Mouse (Mus musculus) stomach, postnatal 0 days (tissue): ENCODE data around the gene Hjurp. TPM values are rescaled to one million over a fixed set of nuclear protein-coding genes. Genes with fewer than 3 reads are reported as not detected.
A peak's percentile ranks its signal among the peaks of the same experiment; 100 is the strongest.

Experiments used
- ATAC-seq: fragments of 200-750 bp; cut with Nextera tagmentation; 2 replicates; pipeline ENCODE4 v1.8.0; 2017; ENCODE audit not compliant: low FRiP score, low TSS enrichment
- DNase-seq: peaks from one replicate; pipeline ENCODE4 v3.0.0-alpha.2; 2016; ENCODE audit warnings: low spot score
- H3K27ac ChIP-seq: fragments of 300-500 bp; sonication (generic); replicated peaks from 2 replicates; pipeline ENCODE4 v1.5.1; 2014; ENCODE audit warnings: mild to moderate bottlenecking, control low read depth
- H3K27me3 ChIP-seq: fragments of 300-500 bp; sonication (generic); 2 replicates; pipeline ENCODE4 v1.6.1; 2014; ENCODE audit warnings: low read length; ENCODE audit not compliant: control insufficient read depth, insufficient read depth
- H3K36me3 ChIP-seq: fragments of 300-500 bp; sonication (generic); 2 replicates; pipeline ENCODE4 v1.6.1; 2014; ENCODE audit warnings: low read length, mixed read lengths; ENCODE audit not compliant: control insufficient read depth, insufficient read depth
- H3K4me1 ChIP-seq: fragments of 300-500 bp; sonication (generic); replicated peaks from 2 replicates; pipeline ENCODE4 v1.6.1; 2014; ENCODE audit warnings: antibody characterized with exemption; ENCODE audit not compliant: control insufficient read depth, insufficient read depth
- H3K4me2 ChIP-seq: fragments of 300-500 bp; sonication (generic); replicated peaks from 2 replicates; pipeline ENCODE4 v1.6.1; 2014; ENCODE audit warnings: low read depth, mild to moderate bottlenecking, control low read depth, moderate library complexity
- H3K4me3 ChIP-seq: fragments of 300-500 bp; sonication (generic); 2 replicates; pipeline ENCODE4 v1.5.1; 2014; ENCODE audit warnings: low read depth, low read length, control low read depth
- H3K9ac ChIP-seq: fragments of 300-500 bp; sonication (generic); 2 replicates; pipeline ENCODE4 v1.6.1; 2014; ENCODE audit warnings: mild to moderate bottlenecking, low read length, control low read depth, mixed read lengths
- H3K9me3 ChIP-seq: fragments of 300-500 bp; sonication (generic); 2 replicates; pipeline ENCODE4 v1.6.1; 2016; ENCODE audit warnings: low read length; ENCODE audit not compliant: control insufficient read depth
- CTCF ChIP-seq: IDR thresholded peaks from 2 replicates; pipeline ENCODE4 v1.5.1; 2016; ENCODE audit warnings: antibody characterized with exemption, low read depth, mild to moderate bottlenecking, moderate library complexity
- EP300 ChIP-seq: optimal IDR thresholded peaks from 2 replicates; pipeline ENCODE3; 2016; ENCODE audit warnings: antibody characterized with exemption
- WGBS: fragments of 180-500 bp; shearing (Covaris S2); extraction: QIAGEN DNeasy Blood & Tissue Kit; methylation state at CpG from one replicate; pipeline ENCODE4 v1.1.7; 2014; 5-methylcytosine and 5-hydroxymethylcytosine counted together
- polyA plus RNA-seq: library from polyadenylated mRNA; unstranded; fragments of >200 nt; fragmentation: Nextera tagmentation; extraction: Ambion mirVana; gene quantifications from 2 replicates; pipeline ENCODE4 v1.2.1, GENCODE M21; 2015

Hjurp gene
- polyA plus RNA-seq, 1 experiment from 2014 or later, result 34.1 TPM

DNA sequence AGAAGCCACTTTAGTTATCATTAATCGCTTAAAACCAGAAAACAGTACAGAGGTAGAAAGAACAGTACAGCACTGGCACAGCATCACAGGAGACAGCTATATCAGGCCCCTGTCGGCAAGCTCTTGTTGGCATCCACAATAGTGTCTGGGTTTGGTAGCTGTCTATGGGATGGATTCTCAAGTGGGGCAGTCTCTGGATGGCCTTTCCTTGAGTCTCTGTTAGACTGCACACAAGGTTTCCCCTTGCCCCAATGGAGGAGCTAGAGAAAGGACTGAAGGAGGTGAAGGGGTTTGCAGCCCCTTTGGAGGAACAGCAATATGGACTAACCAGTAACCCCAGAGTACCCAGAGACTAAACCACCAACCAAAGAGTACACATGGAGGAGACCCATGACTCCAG is 14.6 kb upstream of the Hjurp start:
- H3K4me2 ChIP-seq, result no peak overlapping the region
- H3K4me3 ChIP-seq, result no peak overlapping the region
- no peaks in the 10 kb centered on the region for H3K27me3 ChIP-seq
- DNase-seq (peak; percentile 21), ATAC-seq (no peak)
- no peak overlapping the region for H3K9ac ChIP-seq
- no peaks in the 10 kb centered on the region for H3K4me1 ChIP-seq
- 54% methylated on average over 2 of the region's 2 CpGs for WGBS
- no peaks in the 10 kb centered on the region for H3K36me3 ChIP-seq
- peaks cover 15% of the 10 kb centered on the region; the same call in 1 of the 2 replicates for H3K9me3 ChIP-seq
- TF ChIP-seq CTCF, result no peak
- TF ChIP-seq EP300, result no peak
- H3K27ac ChIP-seq, result no peak overlapping the region

DNA sequence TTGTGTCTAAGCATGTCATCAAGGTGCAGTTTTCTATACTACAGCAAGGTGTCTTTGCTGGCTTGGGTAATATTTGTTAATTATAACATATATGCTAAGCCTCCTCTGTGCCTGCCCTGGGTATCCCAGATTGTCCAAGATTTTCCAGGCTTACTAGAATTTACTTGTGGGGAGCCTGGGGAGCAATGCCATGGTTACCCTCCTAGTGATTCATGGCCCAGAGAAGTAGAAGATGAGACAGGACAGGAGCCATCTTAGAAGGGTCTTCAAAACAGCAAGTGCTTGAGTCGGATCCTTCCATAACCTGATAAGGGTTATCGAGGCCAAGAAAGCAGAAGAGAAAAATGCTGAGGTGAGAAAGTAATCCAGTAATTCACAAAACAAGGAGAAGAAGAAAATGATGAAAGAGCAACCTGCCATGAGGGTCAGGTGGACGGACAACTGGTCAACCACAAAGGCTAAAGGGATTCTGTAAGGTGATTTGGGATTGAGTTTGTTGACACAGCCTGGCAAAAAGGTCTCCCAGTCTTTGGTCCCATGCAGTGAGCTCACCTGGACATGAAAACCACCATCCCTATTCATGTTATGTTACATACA is 14.1 kb upstream of the Hjurp start:
- Histone ChIP-seq H3K9ac (no peak overlapping the region), H3K4me1 (no peaks in the 10 kb centered on the region), H3K9me3 (peaks cover 13% of the 10 kb centered on the region; the same call in 1 of the 2 replicates), H3K4me3 (no peak overlapping the region), H3K36me3 (no peaks in the 10 kb centered on the region), H3K4me2 (no peak overlapping the region), H3K27ac (no peak overlapping the region), H3K27me3 (no peaks in the 10 kb centered on the region)
- DNase-seq (peak; percentile 14), ATAC-seq (no peak)
- WGBS, result 58% methylated on average over 3 of the region's 3 CpGs
- no peak for TF ChIP-seq EP300
- no peak for TF ChIP-seq CTCF

DNA sequence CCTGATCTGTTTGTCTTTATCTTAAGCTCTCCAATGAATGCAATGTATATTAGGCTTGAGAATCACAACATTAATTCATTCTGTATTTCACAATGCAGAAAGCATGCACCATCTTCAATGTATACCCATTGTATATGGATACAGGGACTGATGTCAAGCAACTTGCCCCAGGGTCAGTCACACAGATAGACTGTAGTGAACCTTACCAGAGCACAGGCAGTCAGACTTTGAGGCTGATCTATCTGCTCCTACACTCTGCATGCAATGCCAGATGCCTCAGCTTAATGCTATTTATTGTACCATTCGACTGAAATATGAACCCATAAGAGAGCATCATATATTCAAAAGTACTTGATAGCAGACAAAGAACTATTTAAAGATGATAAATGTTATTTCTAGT is 13.1 kb upstream of the Hjurp start:
- no peaks in the 10 kb centered on the region for H3K4me1 ChIP-seq
- no peak overlapping the region for H3K4me3 ChIP-seq
- DNase-seq (no peak), ATAC-seq (no peak)
- no peak overlapping the region for H3K9ac ChIP-seq
- H3K9me3 ChIP-seq, result 0 out of 2 replicates have a peak, but pooled peaks cover 9% of the 10 kb centered on the region
- WGBS, result 62% methylated on average over 1 of the region's 1 CpGs
- no peaks in the 10 kb centered on the region for H3K27me3 ChIP-seq
- H3K4me2 ChIP-seq, result no peak overlapping the region
- H3K27ac ChIP-seq, result no peak overlapping the region
- H3K36me3 ChIP-seq, result no peaks in the 10 kb centered on the region
- TF ChIP-seq EP300, result no peak
- TF ChIP-seq CTCF, result no peak

DNA sequence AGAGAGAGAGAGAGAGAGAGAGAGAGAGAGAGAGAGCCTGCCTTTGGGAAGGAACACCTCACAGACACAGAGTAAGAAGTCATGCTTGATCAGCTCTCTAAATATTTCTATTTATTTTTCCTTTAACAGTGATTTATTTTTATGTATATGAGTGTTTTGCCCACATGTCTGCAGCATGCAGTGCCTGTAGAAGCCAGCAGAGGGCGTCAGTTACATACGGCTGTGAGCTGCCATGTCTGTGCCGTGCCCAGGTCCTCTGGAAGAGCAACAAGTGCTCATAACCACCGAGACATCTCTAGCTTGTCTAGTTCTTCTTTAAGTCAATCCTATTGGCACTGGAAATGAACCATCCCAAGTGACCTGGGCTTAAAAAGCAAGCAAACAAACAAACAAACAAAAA is 12.5 kb upstream of the Hjurp start:
- 0 out of 2 replicates have a peak, but pooled peaks cover 9% of the 10 kb centered on the region for H3K9me3 ChIP-seq
- H3K4me1 ChIP-seq, result no peaks in the 10 kb centered on the region
- no peaks in the 10 kb centered on the region for H3K36me3 ChIP-seq
- TF ChIP-seq CTCF, result peak; percentile 78
- no peak for TF ChIP-seq EP300
- no peak overlapping the region for H3K27ac ChIP-seq
- DNase-seq (peak; percentile 78), ATAC-seq (no peak)
- no peak overlapping the region for H3K4me2 ChIP-seq
- H3K27me3 ChIP-seq, result no peaks in the 10 kb centered on the region
- H3K4me3 ChIP-seq, result no peak overlapping the region
- H3K9ac ChIP-seq, result no peak overlapping the region
- 42% methylated on average over 4 of the region's 4 CpGs for WGBS

DNA sequence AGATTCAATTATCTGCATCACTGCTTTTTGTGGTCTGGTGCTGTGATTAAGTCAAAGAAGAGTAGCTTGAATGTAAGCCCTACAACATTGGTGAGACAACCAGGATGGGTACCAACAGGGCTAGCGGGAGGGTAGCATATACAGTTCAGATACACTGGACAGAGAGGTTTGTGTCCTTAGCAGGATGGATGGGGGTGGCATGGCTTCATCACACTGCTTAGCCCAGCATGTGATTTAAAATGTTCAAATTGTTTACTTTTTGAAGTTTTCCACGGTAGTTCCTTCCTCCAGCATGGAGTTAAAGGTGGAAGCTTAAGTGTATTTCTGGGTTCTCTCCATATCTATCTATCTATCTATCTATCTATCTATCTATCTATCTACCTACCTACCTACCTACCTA is 11.7 kb upstream of the Hjurp start:
- no peaks in the 10 kb centered on the region for H3K36me3 ChIP-seq
- H3K9me3 ChIP-seq, result 0 out of 2 replicates have a peak, but pooled peaks cover 9% of the 10 kb centered on the region
- TF ChIP-seq CTCF, result no peak
- no peaks in the 10 kb centered on the region for H3K27me3 ChIP-seq
- ATAC-seq (no peak), DNase-seq (no peak)
- H3K4me3 ChIP-seq, result no peak overlapping the region
- H3K4me1 ChIP-seq, result no peaks in the 10 kb centered on the region
- H3K27ac ChIP-seq, result no peak overlapping the region
- no peak overlapping the region for H3K4me2 ChIP-seq
- 44% methylated on average over 2 of the region's 2 CpGs for WGBS
- H3K9ac ChIP-seq, result no peak overlapping the region

DNA sequence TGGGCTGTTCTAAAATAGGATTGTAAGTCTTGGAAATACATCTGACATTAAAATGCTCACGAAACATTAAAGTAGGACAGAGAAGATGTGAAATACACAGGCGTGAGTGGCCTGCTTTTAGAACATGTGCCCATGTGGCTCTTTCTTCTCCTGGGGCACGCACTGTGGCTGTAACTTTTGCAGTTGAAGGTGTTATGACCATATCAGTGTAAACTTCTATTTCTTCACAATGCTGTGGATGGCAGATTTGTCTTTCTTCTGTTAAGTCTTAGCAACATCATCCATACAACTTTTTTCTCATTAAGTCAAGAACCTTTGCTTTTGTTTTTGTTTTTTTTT is 11.3 kb upstream of the Hjurp start:
- 78% methylated on average over 3 of the region's 3 CpGs for WGBS
- H3K4me1 ChIP-seq, result no peaks in the 10 kb centered on the region
- no peak overlapping the region for H3K9ac ChIP-seq
- H3K27me3 ChIP-seq, result no peaks in the 10 kb centered on the region
- no peak overlapping the region for H3K4me2 ChIP-seq
- no peak overlapping the region for H3K27ac ChIP-seq
- ATAC-seq, result no peak
- no peaks in the 10 kb centered on the region for H3K36me3 ChIP-seq
- H3K9me3 ChIP-seq, result 0 out of 2 replicates have a peak, but pooled peaks cover 9% of the 10 kb centered on the region
- TF ChIP-seq EP300, result no peak
- TF ChIP-seq CTCF, result no peak
- no peak for DNase-seq
- no peak overlapping the region for H3K4me3 ChIP-seq
